Mouse (Mus musculus) E14TG2a.4 (cell line): ENCODE measurements around the gene Tuft1.

Experiments used
- H3K27me3 ChIP-seq: 2 replicates; pipeline ENCODE4 v1.6.1; 2014; ENCODE audit warnings: low read length, control low read depth; ENCODE audit not compliant: insufficient read depth
- H3K36me3 ChIP-seq: 2 replicates; pipeline ENCODE4 v1.6.1; 2014; ENCODE audit warnings: low read length, control low read depth; ENCODE audit not compliant: insufficient read depth
- H3K4me1 ChIP-seq: replicated peaks from 2 replicates; pipeline ENCODE4 v1.6.1; 2014; ENCODE audit warnings: low read depth, low read length, control low read depth
- H3K4me3 ChIP-seq: replicated peaks from 2 replicates; pipeline ENCODE4 v1.5.1; 2014; ENCODE audit warnings: mild to moderate bottlenecking, low read length
- H3K9me3 ChIP-seq: 2 replicates; pipeline ENCODE4 v1.6.1; 2014; ENCODE audit warnings: low read length, control low read depth
- CTCF ChIP-seq: conservative IDR thresholded peaks from 2 replicates; pipeline ENCODE4 v1.5.1; 2014; ENCODE audit warnings: low read length
- NANOG ChIP-seq: IDR thresholded peaks from 2 replicates; pipeline ENCODE4 v1.6.1; 2014; ENCODE audit warnings: borderline replicate concordance, low read length, mixed read lengths
- POU5F1 ChIP-seq: IDR thresholded peaks from 2 replicates; pipeline ENCODE4 v1.6.1; 2014; ENCODE audit warnings: low read length, borderline replicate concordance

Gene Tuft1

DNA sequence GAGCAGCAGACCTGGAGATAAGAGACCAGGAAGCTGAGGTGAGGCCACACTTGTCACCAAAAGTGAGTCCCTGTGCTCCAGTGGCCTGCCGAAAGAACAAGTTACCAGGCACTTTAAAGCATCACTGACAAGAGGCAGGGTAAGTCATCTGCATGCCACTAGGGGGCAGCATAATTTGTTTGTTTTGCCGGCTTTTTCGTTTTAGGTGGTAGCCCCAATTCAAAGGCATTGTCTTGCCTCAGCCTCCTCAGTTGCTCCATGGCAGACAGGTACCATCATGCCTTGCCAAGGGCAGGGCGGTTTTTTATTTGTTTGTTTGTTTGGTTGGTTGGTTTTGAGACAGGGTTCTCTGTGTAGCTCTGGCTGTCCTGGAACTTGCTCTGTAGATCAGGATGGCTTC lies 42.0 kb downstream of the Tuft1 start:
- 0 out of 2 replicates have a peak, but pooled peaks cover 3% of the 10 kb centered on the region for H3K27me3 ChIP-seq
- TF ChIP-seq NANOG (no peak), POU5F1 (no peak), CTCF (peak; percentile 85)
- peaks cover 12% of the 10 kb centered on the region for H3K4me1 ChIP-seq
- H3K9me3 ChIP-seq = no peaks in the 10 kb centered on the region
- peaks cover 3% of the 10 kb centered on the region; the same call in 1 of the 2 replicates for H3K36me3 ChIP-seq
- no peak overlapping the region for H3K4me3 ChIP-seq

DNA sequence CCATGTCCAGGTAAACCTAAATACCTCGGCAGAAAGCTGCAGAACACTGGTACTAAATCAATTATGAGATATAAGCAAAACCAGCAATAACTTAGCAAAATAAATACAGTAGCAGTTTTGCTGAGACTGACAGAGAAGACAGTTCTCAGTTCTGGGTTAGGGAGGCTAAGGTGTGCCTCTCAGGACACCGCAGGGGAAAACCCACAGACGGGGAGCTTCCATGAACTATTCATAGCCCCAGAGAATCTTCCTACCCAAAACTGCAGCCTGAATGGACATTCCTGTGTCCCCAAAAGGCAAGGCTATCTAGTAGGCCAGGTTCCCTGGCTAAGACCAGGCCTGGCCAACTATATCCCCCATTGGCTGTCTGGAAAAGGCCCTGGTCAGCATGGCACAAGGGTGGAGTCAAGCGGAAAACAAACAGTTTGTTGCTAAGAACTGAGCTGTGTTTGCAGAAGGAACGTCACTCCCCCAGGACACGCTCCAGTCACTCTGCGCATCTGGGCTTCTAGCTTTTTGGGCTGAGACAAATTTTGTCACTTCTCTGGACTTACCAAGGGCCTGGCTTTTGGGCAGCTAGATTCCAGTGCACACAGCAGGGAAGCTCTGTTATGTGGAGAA lies 45.3 kb downstream of the Tuft1 start:
- no peak for TF ChIP-seq NANOG
- TF ChIP-seq CTCF = no peak
- TF ChIP-seq POU5F1 = no peak
- Histone ChIP-seq H3K9me3 (no peaks in the 10 kb centered on the region), H3K36me3 (0 out of 2 replicates have a peak, but pooled peaks cover 3% of the 10 kb centered on the region), H3K27me3 (0 out of 2 replicates have a peak, but pooled peaks cover 3% of the 10 kb centered on the region), H3K4me1 (peaks cover 29% of the 10 kb centered on the region), H3K4me3 (no peak overlapping the region)

DNA sequence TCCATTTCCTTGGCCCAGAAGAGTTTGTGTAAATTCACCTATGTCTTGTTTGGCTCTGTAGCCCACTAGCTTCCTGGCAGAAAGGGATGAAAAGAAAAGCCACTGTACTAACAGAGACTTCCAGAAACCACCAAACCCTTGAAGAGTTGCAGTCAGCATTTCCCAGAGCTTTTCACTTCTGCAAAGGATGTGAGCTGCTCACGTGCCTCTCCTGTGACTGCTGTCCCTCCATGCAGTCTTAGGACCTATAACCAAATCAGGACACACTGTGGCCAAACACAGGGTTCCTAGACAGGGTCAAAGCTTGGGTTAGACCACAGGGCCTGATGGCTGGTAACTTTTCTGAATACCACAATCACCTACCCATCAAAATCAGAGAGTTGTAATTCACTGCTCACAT lies 46.4 kb downstream of the Tuft1 start:
- Histone ChIP-seq H3K4me1 (peaks cover 29% of the 10 kb centered on the region), H3K9me3 (no peaks in the 10 kb centered on the region), H3K27me3 (0 out of 2 replicates have a peak, but pooled peaks cover 3% of the 10 kb centered on the region), H3K36me3 (0 out of 2 replicates have a peak, but pooled peaks cover 3% of the 10 kb centered on the region), H3K4me3 (no peak overlapping the region)
- TF ChIP-seq NANOG (no peak), POU5F1 (no peak), CTCF (no peak)

DNA sequence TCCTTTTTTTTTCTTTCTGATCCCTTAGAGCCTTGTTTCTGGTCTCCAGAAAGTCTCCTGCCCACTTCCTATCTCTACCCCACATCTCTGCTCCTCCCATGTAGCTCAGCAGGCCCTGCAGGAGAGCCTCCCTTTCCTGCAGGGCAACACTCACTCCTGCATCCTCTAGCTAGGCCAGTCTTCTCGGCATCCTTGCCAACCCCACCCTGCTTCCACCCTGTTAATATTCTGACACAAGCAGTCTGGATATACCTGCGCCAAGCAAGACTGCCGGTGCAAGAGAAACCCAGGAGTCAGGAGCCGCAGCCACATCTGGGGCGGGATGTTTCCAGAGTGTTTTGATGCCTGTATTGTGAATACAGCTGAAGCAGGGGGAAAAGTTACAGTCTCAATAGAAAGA lies 46.8 kb downstream of the Tuft1 start:
- 0 out of 2 replicates have a peak, but pooled peaks cover 3% of the 10 kb centered on the region for H3K36me3 ChIP-seq
- peaks cover 29% of the 10 kb centered on the region for H3K4me1 ChIP-seq
- no peaks in the 10 kb centered on the region for H3K9me3 ChIP-seq
- H3K4me3 ChIP-seq = 0 out of 2 replicates have a peak overlapping the region, but pooled peaks have one; percentile 10
- no peak for TF ChIP-seq CTCF
- no peak for TF ChIP-seq NANOG
- TF ChIP-seq POU5F1 = no peak
- H3K27me3 ChIP-seq = 0 out of 2 replicates have a peak, but pooled peaks cover under 1% of the 10 kb centered on the region

DNA sequence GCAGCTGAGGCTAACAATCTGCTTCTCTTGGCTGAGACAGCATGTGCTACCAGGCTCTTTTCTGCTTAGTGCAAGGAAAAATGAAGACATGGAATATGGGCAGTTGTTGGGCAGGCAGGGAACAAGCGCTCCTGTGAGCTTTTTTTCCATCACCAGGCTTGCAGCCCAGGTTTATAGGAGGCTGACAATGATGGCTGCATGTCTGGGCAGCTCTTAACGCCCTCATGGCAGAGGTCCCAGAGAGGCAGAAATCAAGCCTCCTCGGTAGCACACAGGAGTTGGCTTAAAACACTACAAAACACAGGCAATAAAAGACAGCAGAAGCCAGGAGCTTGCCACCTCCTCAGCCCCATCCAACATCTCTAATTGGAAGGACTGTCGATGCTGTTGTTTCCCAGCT lies 47.3 kb downstream of the Tuft1 start:
- TF ChIP-seq CTCF = no peak

DNA sequence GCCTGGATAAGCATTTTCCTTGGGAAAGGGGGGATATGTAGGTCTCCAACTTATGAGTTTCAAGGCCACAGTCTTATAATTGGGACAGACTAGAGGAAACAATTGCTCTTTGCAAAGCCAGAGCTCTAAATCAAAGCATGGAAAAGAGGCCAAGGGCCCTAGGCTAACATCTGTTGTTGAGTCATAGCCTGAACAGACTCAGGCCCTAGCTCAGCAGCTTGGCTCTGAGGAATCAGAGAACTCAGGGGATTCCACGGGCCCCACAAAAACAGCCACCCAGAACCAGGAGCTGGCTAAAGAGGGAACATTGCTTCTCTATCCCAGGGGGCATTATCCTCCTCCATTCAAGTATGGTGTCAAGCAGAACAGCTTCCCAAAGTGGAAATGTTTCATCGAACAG lies 48.1 kb downstream of the Tuft1 start:
- Histone ChIP-seq H3K36me3 (0 out of 2 replicates have a peak, but pooled peaks cover 3% of the 10 kb centered on the region), H3K4me3 (no peak overlapping the region), H3K4me1 (peaks cover 29% of the 10 kb centered on the region), H3K9me3 (no peaks in the 10 kb centered on the region), H3K27me3 (no peaks in the 10 kb centered on the region)
- TF ChIP-seq NANOG = no peak
- no peak for TF ChIP-seq POU5F1
- TF ChIP-seq CTCF = no peak

More for the DNA sequence above, 47.3 kb downstream of the Tuft1 start:
- Histone ChIP-seq H3K36me3 (0 out of 2 replicates have a peak, but pooled peaks cover 3% of the 10 kb centered on the region), H3K9me3 (no peaks in the 10 kb centered on the region), H3K4me1 (peaks cover 29% of the 10 kb centered on the region), H3K27me3 (no peaks in the 10 kb centered on the region), H3K4me3 (0 out of 2 replicates have a peak overlapping the region, but pooled peaks have one; percentile 10)

DNA sequence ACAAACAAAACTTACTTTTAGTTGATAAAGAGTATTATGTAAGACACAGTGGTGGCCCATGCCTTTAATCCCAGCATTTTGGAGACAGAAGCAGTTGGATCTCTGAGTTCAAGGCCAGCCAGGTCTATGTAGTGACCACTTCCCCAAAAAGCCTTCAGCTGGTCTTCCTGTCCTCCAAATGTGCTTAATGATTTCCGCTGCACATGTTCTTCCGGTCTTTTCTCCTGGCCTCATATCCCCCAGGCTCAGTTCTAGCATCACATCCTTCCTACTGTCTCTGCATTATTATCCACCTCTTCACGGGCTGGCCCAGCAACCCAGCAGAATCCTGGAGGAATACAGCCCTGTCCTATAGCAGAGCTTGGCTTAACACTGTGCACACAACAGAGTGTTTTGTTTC lies 49.1 kb downstream of the Tuft1 start:
- Histone ChIP-seq H3K36me3 (no peaks in the 10 kb centered on the region), H3K4me3 (no peak overlapping the region), H3K27me3 (no peaks in the 10 kb centered on the region), H3K9me3 (no peaks in the 10 kb centered on the region), H3K4me1 (peaks cover 29% of the 10 kb centered on the region)
- TF ChIP-seq NANOG (no peak), CTCF (no peak), POU5F1 (no peak)

DNA sequence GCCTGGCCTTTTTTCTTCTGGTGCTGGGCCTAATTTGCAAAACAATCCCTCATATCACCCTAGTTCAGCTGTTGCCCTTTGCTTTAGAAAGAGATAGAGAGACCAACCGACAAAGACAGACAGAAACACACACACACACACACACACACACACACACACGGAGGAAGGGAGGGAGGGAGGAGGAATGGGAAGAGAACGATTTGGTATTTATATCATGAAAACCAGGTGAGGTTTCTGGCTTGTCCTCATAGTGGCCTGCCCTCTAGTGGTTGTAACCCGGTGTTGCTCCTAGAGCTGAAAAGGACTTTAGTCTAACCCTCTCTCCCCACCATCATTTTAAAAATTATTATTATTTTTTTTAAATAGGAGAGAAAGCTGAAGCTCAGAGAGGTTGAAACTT lies 56.7 kb downstream of the Tuft1 start:
- no peak for TF ChIP-seq POU5F1
- TF ChIP-seq CTCF = peak; percentile 75
- no peak for TF ChIP-seq NANOG
- Histone ChIP-seq H3K4me3 (no peak overlapping the region), H3K27me3 (peaks cover 3% of the 10 kb centered on the region), H3K36me3 (no peaks in the 10 kb centered on the region), H3K4me1 (peaks cover 12% of the 10 kb centered on the region; the same call in 1 of the 2 replicates), H3K9me3 (no peaks in the 10 kb centered on the region)

DNA sequence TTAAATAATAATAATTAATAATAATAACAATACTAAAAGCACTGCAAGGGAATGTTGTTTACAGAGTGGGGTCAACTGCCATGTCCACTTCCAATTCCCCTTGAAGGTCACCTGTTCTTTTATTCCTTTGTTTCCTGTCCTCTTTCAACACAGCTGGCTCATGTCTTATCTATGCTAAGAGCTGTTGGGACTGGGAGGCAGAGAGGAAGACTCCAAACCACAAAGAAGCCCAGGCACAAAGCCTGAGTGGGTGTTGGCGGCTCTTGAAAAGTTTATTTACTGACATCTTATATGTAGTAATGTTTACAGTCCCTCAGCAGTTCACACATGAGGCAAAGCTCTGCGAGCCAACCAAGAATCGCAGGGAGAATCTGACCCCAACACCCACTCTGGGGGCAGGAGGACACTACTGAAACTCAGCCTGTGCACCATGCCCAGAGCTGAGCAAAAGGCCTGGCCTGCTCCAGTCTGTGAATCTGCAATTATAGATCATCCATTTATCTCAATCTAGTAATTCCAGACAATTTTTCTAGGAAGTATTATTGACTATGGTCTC lies 61.4 kb downstream of the Tuft1 start:
- Histone ChIP-seq H3K9me3 (peaks cover 22% of the 10 kb centered on the region), H3K4me3 (no peak overlapping the region), H3K36me3 (no peaks in the 10 kb centered on the region), H3K4me1 (peaks cover 12% of the 10 kb centered on the region; the same call in 1 of the 2 replicates), H3K27me3 (no peaks in the 10 kb centered on the region; the same call in 1 of the 2 replicates)
- TF ChIP-seq CTCF (no peak), NANOG (no peak), POU5F1 (no peak)
